Mouse (Mus musculus): ENCODE data around the gene Gm13278. TPM values are rescaled to one million over a fixed set of nuclear protein-coding genes. Genes with fewer than 3 reads are reported as not detected.

The Gm13278 gene
- not detected in 2 replicates for polyA plus RNA-seq (2015; fragmentation: Nextera tagmentation; extraction: Ambion mirVana)

GRCm38 (mm10) chr4:88791250-88791649 is at the start of gene Gm13278:
Gm13278 (plus strand) TSS chr4:88791550.

GRCm38 (mm10) chr4:88754818-88755340 is 36.5 kb upstream of the Gm13278 start, which contains the start of gene Gm13271:
Gm13271 (plus strand) TSS chr4:88754868.

DNA sequence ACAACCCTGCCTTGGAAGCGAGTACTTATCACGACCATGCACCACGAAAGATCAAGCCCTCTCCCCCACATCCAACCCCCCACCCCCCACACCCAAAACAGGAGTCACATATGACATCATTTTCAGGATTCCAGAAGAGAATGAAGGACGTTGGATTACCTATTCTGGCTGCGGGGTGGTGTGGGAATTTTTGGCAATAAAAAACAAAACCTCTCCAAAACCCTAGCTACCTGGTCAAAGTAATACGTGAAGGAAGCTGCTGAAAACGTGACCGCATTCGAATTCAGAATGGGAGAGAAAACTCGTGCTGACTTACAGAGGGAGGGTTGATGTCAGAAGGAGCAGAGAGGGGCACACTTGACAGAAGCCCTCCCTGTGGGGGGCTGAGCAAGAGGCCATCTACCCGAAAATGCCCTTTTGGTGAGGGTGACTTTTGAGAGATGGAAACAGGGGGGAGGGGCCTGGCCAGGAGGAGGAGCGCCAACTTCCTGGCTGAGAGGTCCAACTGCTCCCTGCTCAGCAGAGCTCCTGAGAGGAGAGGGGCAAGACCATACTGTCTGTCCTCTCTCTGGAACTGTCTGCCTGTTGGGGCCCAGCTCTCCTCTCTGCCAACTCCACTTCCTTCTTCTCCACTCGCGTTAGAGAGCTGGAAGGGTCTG is 31.6 kb upstream of the Gm13278 start, which contains the start of gene Gm13283:
Gene Gm13283 (plus strand): TSS at position 510 of the 659 bp plus-strand sequence.

GRCm38 (mm10) chr4:88773534-88773933 is 17.8 kb upstream of the Gm13278 start, which contains the start of gene Gm13290:
Gm13290 (plus strand) TSS chr4:88773834.

DNA sequence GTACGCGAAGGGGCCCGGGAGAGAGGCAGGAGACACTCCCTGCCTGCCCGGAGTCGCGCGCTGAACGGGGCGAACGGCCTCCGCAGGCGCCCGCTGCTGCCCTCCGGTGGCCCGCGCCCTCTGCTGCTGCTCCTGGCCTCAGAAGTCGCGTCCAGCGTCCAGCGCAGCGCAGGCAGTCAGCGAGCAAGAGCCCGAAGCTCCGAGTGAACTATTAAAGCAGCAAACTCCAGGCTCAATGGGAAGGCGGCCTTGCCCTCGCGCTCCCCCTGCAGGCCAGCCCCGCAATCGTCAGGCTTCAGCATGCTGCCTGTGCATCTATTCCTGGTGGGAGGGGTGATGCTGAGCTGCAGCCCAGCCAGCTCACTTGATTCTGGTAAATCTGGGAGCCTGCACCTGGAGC is 14.7 kb upstream of the Gm13278 start, which contains the start of gene Gm13289:
Gene Gm13289 (plus strand): TSS at position 301 of the 400 bp plus-strand sequence.

GRCm38 (mm10) chr4:88779550-88779949 is 11.8 kb upstream of the Gm13278 start, which contains the start of gene Gm13272:
Gm13272 (plus strand) TSS chr4:88779850.

GRCm38 (mm10) chr4:88781831-88782230 is 9.5 kb upstream of the Gm13278 start, which contains the start of gene Ifnz:
Ifnz (plus strand) TSS chr4:88782131.

DNA sequence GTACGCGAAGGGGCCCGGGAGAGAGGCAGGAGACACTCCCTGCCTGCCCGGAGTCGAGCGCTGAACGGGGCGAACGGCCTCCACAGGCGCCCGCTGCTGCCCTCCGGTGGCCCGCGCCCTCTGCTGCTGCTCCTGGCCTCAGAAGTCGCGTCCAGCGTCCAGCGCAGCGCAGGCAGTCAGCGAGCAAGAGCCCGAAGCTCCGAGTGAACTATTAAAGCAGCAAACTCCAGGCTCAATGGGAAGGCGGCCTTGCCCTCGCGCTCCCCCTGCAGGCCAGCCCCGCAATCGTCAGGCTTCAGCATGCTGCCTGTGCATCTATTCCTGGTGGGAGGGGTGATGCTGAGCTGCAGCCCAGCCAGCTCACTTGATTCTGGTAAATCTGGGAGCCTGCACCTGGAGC is 5.9 kb upstream of the Gm13278 start, which contains the start of gene Gm13276:
Gene Gm13276 (plus strand): TSS at position 301 of the 400 bp plus-strand sequence.

DNA sequence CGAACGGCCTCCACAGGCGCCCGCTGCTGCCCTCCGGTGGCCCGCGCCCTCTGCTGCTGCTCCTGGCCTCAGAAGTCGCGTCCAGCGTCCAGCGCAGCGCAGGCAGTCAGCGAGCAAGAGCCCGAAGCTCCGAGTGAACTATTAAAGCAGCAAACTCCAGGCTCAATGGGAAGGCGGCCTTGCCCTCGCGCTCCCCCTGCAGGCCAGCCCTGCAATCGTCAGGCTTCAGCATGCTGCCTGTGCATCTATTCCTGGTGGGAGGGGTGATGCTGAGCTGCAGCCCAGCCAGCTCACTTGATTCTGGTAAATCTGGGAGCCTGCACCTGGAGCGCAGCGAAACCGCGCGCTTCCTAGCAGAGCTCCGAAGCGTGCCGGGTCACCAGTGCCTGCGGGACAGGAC is 2.9 kb upstream of the Gm13278 start, which contains the start of gene Gm13277:
Gene Gm13277 (plus strand): TSS at position 231 of the 400 bp plus-strand sequence.

DNA sequence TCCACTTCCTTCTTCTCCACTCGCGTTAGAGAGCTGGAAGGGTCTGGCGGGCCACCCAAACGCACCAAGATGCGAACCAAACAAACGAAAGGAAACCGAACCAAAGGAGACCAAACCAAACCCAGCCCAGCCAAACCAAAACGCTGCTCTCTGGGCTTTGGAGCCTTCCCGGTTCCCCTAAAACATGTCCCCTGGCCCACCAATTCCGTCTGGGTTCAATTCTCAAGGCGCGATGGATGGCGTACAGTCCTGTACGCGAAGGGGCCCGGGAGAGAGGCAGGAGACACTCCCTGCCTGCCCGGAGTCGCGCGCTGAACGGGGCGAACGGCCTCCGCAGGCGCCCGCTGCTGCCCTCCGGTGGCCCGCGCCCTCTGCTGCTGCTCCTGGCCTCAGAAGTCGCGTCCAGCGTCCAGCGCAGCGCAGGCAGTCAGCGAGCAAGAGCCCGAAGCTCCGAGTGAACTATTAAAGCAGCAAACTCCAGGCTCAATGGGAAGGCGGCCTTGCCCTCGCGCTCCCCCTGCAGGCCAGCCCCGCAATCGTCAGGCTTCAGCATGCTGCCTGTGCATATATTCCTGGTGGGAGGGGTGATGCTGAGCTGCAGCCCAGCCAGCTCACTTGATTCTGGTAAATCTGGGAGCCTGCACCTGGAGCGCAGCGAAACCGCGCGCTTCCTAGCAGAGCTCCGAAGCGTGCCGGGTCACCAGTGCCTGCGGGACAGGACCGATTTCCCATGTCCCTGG is 2.8 kb downstream of the Gm13278 start, which contains the start of gene Gm13275:
Gene Gm13275 (plus strand): TSS at position 552 of the 740 bp plus-strand sequence.

DNA sequence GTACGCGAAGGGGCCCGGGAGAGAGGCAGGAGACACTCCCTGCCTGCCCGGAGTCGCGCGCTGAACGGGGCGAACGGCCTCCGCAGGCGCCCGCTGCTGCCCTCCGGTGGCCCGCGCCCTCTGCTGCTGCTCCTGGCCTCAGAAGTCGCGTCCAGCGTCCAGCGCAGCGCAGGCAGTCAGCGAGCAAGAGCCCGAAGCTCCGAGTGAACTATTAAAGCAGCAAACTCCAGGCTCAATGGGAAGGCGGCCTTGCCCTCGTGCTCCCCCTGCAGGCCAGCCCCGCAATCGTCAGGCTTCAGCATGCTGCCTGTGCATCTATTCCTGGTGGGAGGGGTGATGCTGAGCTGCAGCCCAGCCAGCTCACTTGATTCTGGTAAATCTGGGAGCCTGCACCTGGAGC is 5.7 kb downstream of the Gm13278 start, which contains the start of gene Gm13279:
Gene Gm13279 (plus strand): TSS at position 301 of the 400 bp plus-strand sequence.

DNA sequence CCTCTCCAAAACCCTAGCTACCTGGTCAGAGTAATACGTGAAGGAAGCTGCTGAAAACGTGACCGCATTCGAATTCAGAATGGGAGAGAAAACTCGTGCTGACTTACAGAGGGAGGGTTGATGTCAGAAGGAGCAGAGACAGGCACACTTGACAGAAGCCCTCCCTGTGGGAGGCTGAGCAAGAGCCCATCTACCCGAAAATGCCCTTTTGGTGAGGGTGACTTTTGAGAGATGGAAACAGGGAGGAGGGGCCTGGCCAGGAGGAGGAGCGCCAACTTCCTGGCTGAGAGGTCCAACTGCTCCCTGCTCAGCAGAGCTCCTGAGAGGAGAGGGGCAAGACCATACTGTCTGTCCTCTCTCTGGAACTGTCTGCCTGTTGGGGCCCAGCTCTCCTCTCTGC is 8.0 kb downstream of the Gm13278 start, which contains the start of gene Gm13285:
Gene Gm13285 (plus strand): TSS at position 301 of the 400 bp plus-strand sequence.

DNA sequence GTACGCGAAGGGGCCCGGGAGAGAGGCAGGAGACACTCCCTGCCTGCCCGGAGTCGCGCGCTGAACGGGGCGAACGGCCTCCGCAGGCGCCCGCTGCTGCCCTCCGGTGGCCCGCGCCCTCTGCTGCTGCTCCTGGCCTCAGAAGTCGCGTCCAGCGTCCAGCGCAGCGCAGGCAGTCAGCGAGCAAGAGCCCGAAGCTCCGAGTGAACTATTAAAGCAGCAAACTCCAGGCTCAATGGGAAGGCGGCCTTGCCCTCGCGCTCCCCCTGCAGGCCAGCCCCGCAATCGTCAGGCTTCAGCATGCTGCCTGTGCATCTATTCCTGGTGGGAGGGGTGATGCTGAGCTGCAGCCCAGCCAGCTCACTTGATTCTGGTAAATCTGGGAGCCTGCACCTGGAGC is 11.6 kb downstream of the Gm13278 start, which contains the start of gene Gm13287:
Gene Gm13287 (plus strand): TSS at position 301 of the 400 bp plus-strand sequence.

DNA sequence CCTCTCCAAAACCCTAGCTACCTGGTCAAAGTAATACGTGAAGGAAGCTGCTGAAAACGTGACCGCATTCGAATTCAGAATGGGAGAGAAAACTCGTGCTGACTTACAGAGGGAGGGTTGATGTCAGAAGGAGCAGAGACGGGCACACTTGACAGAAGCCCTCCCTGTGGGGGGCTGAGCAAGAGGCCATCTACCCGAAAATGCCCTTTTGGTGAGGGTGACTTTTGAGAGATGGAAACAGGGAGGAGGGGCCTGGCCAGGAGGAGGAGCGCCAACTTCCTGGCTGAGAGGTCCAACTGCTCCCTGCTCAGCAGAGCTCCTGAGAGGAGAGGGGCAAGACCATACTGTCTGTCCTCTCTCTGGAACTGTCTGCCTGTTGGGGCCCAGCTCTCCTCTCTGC is 13.9 kb downstream of the Gm13278 start, which contains the start of gene Gm13288:
Gene Gm13288 (plus strand): TSS at position 301 of the 400 bp plus-strand sequence.

DNA sequence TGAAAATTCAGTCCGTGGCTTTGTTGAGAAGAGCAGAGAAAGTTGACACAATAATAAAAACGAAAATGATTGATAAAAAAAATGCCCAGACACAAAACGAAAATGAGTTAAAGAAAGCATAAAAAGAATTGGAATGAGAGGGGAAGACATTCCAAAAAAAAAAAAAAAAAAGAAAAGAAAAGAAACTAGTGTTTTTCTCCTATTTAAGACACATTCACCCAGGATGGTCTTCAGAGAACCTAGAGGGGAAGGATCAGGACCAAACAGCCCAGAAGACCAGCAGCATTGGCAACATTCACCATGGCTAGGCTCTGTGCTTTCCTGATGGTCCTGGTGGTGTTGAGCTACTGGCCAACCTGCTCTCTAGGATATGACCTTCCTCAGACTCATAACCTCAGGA is 24.6 kb downstream of the Gm13278 start, which contains the start of gene Ifna7:
Gene Ifna7 (plus strand): TSS at position 301 of the 400 bp plus-strand sequence.

GRCm38 (mm10) chr4:88819659-88820058 is 28.3 kb downstream of the Gm13278 start, which contains the start of gene Ifna11:
Ifna11 (plus strand) TSS chr4:88819959.

DNA sequence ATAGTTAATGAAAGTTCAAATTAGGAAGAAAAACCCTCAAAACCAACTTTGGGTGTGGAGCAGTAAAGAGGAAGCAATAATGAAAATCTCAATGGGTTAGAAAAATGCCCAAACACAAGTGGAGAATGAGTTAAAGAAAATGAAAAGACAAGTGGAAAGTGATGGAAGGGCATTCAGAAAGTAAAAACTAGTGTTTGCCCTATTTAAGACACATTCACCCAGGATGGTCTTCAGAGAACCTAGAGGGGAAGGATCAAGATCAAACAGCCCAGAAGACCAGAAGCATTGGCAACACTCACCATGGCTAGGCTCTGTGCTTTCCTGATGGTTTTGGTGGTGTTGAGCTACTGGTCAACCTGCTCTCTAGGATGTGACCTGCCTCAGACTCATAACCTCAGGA is 35.8 kb downstream of the Gm13278 start, which contains the start of gene Ifna6:
Gene Ifna6 (plus strand): TSS at position 301 of the 400 bp plus-strand sequence.

GRCm38 (mm10) chr4:88835225-88835624 is 43.9 kb downstream of the Gm13278 start, which contains the start of gene Ifna5:
Ifna5 (plus strand) TSS chr4:88835525.

DNA sequence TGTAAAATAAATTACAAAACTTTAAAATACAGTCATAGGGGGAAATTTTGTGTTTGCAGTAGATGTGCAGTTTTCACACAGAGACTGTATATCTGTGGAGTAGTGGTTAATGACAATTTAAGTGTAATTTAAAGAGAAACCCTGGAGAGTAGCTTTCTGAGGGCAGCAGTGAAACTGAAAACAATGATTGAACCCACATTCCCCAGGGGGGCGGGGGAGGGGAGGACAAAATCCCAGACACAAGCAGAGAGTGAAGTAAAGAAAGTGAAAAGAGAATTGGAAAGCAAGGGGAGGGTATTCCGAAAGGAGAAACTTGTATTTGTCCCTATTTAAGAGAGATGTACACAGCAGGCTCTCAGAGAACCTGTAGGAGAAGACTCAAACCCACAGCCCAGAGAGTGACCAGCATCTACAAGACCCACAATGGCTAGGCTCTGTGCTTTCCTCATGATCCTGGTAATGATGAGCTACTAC is 50.1 kb downstream of the Gm13278 start, which contains the start of gene Ifna4:
Gene Ifna4 (plus strand): TSS at position 424 of the 474 bp plus-strand sequence.

Data from urinary bladder, postnatal 0 days (tissue).